Mouse (Mus musculus) frontal cortex, postnatal 14 days (tissue): Measurements from ENCODE around the gene Slc25a45.

ENCODE experiments used
- DNase-seq, 2 experiments: peaks; one replicate each; pipeline ENCODE4 v3.0.0; 2022; ENCODE audit warnings: low spot score in 2 of 2

The Slc25a45 gene

DNA sequence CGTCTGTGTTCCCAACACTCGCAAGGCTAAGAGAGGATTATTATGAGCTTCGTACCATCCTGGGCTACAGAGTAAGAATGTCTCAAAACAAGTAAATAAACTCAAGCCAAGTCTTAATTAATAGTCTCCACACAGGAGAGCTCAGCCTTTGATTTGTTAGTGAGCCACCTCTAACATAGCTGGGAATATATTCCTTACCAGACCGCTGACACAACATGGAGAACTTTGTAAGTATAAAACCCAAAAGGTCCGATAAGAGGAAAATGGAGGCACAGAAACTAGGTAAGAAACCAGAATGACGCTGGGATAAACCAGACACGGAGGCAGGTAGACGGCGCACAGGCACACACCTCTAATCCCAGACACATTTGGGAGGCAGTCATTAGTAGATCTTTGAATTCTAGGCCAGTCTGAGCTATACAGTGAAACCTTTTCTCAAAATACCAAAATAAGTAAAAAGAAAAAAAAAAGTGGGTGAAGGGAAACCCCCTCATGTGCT, 36.7 kb upstream of the Slc25a45 start:
- DNase-seq: no peak

DNA sequence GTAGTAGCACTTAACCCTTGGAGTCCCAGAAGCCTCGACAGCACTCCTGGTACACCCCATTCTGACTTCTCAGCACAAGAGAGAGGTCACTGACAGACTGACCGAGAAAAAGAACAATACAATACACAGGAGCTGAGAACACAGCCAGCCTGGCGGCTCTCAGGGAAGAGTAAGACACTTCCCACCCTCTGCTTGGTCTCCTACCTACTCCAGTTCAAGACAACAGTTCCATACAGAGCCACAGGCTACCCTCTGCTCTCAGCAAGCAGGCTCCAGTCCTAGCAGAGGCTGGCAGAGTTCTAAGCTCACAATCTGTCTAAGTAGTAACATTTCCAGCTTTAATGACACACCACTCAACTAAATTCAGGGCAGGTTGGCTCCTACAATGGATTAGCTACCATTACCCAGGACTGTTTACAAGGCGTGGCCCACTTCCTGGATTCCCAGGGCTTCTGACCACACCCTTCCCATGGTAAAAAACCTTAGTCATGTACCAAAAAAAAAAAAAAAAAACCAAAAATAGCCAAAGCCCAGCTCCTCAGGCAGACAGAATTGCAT, 36.1 kb upstream of the Slc25a45 start:
- no peak for DNase-seq

DNA sequence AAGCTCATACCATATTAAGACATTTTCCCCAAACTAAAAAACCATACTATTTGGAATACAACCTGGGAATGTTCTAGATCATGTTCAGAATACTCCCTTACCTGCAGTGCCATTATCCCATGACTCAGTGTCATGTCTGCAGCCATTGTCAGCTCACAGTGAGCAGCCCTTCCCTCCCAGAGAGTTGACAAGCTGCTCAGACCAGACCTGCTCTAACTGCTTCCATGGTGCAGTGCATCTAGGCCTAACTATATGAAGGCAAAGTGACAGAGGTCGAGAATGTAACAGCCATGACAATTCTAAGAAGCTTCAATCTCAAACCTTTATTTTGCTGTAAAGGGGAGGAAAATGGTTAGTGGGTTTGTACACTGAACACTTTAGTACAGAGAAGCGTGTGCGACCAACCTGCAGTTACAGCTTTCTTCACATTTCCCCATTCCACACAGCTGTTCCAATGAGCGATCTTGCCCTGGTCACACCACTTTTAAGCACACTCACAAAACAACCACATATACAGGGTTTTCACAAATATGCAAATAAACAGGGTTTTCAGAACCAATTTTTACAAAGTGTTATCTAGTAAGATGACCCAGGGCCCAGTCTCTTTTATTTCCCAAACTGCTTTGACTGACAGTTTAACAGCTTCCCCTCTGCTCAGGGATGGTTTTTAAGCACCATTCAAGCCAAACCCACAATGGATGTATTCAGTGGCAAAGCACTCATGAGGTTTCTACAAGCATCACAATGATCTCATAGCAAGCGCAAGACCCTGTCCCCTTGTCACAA, 35.4 kb upstream of the Slc25a45 start:
- no peak for DNase-seq

DNA sequence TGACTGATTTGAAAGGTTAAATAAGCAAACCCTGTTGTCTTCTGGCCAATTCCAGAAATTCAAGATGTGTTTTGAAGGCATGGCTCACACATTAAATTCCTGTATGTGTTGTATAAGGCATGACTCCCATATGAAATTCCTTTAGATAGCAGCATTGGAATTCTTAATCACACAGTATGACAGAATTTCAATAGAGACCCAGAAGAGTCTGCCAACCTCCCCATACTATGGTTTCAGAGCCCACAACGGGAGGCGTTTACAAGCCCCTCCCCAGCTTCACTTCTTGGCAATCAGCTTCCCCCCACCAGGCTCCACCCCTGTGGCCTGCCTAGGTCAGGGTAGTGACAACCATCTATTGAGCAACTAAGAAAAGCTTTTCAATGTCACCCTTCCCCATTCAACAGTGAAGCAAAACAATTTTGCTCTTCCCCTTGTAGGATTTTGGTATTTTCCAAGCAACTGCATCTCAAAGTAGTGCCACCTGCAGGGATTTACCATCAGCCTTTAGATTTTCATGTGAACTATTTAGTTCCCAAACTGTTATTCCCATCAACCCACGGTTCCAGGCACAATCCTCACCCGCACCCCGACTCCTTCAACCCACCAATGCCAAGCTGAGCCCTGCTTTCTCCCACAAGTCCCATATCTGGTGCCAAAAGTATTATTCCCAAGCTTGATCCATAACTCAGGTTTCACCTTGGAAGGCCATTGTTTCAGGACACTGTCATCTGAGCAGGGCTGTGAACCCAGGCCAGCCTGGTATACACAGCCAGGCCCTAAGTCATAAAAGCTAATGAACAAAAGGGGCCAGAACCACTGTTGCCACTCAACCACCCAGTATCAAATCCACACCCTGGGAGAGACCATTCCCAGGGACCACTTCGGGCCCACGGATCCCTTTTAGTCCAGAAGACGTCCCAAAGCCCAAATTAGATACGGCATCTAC, 34.5 kb upstream of the Slc25a45 start:
- DNase-seq: no peak

DNA sequence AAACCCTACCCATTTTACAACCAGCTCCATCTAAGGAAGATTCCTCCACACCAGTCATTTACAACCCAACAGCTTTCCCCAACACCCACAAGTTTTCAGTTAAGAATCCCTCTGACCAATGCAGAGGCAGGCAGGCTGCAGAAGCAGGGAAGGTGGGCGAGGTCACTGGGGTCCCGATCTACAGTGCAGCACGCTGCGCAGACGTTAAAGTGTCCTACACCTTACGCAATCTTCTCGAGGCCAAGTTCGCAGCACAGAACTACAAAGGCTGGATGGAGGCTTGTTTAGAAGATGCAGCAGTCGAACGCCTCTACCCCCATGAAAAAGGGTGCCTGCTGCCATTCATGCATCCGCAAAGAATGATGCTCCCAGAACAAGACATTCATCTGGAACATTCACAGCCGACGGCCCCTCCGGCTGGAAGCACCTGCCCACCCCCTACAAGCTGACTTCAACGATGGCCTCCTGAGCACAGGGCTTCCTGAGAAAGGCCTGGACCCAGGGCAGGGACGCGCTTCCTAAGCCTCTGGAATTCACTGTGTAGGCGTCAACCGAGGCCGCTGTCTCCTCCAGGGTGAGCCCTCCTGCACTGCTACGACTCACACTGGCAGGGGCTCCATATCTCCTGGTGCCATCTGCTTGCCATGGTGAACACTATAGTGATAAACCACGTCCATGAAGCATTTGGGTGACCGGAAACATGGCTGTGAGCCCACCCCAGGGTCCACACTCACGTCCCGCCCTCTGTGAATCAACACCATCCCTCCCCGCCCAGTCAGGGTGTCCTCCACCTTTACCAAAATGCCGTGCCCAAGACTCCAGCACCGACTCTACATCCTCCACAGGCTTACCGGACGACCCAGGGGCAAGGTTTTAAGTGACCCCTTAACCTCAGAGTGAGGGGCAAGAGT, 33.6 kb upstream of the Slc25a45 start:
- DNase-seq: no peak

DNA sequence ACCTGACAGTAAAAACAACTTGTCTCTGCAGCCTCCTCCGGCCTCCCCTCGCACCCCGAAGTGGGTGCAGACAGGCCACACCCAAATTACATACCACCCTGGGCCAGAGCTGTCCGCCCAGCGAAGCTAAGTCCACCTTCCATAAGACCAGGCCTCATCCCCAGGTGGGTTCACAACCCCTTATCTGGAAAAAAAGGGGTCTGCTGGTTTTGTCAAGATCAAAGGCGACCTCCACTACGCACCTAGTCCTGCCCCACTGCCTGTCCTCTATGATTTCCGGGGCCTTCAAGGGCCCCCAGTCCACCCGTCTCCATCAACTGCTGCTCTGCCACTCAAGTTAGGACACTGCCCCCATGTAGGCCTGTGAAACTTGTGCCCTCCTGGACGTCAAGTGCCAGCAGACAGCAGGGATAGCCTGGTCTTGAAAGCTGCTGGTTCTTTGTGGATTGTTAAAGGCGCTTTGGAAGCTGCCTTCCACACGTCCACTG, 32.7 kb upstream of the Slc25a45 start:
- DNase-seq: peak in 1 of 2 experiments; percentile 31

DNA sequence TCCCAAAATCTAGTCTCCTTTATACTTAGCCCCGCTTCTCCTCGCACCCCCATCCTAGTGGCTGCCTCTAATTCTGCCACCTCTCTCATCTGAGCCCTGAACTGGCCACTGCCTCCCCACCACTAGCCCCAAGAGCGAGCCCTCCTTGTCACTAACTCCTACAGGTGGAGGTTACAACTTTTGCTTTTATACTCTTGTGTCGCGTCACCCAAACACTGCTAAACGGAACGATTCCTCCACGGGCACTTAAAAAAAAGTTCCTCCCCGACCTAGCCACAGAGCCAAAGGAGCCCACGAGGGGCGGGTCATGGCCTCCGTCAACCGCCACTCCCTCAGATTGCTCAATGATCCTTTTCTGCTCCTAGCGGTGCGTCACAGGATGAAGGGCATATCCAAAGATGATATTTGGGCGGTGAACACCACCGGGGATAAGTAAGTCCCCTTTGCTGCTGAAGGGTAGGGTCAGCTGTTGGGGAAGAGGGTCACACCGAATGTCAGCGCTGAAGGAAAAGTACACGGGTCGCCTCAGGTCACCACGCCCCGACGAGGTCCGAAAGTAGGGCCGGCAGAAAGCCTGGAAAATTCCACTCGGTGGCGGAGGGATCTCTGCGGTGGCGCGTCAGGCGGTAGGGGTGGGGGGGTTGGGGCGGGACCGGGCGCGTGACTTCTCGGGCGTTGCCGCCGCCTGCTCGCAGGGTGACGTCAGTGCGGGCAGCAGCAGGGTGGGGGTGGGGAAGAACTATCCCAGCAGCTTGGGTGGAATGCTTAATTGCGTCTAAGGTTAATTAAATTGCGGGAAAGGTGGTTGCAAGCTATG, 32.1 kb upstream of the Slc25a45 start:
- DNase-seq: peak; percentile 86

DNA sequence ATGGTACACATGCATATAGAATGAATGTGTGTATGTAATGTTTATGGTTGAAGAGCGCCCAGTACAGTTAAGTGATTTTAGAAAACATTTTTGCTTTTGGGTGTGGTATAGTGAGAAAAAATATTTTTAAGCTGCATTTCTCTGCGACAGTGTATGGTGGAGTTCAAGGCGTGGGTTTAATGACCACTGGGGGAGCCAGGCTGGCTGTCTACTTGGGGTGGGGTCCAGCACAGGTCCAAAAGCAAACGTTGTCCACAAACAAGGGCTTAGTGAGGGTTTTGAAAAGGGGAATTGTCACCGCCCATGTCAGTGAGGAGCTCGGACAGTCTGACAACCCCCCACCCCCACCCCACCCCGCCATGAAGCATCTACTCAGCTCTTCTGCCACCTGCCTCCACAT, 31.5 kb upstream of the Slc25a45 start:
- peak in 1 of 2 experiments; percentile 40 for DNase-seq

DNA sequence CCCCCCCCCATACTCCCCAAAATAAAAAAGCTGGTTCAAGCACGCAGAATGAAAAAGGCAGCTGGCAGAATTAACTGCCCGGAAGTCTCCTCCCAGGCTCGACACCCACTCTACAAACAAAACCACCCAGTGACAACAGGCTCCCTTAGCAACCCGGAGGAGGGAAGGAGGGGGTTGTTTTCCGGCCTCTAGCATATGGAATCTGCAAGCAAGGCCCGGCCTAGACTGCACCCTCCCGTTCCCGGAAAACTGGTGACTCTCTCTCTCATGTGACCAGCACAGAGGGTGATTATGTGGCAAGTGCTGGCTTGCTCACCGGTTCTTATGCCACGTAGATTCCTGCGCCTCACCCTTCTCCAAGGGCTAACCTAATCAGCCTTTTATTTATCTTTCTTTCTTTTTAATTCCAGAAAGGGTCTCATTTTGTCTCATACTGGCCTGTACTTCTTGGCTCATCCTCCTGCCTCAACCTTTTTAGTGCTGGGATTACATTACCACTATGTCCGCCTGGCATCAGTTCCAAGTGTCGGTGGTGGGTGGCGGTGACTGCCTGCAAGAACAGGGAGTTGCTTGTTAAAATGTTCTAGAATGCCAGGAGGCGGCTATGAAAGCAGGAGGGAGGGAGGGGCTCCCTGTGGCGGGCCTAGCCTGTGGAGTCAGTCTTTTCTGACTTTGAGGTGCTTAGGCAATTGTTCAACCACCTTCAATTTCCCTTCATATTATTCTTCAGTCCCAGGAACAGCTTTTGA, 30.9 kb upstream of the Slc25a45 start:
- peak; percentile 79 to 89 for DNase-seq

DNA sequence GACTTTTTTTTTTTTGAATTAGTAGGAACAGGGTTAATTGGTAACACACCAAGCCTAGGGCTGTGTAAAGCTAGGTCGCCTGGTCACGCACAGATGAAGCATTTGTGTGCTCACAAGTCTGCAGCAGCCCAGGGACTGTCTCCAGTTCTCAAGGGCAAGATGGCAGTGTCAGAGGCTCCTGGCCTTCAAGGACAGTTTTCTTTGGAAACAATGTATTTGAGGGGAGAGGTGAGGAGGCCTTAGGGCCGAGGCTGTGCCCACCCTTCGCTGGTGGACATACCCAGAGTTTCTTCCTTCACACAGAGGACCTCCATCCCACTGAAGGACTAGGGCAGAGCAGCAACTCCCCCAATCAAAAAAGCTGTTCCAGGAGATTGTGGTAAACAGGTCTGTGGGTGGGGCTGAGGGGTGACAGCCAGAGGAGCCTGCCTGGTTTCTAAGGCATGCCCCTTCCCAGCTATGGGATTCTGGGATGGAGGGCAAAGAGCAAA, 30.3 kb upstream of the Slc25a45 start:
- DNase-seq: no peak

DNA sequence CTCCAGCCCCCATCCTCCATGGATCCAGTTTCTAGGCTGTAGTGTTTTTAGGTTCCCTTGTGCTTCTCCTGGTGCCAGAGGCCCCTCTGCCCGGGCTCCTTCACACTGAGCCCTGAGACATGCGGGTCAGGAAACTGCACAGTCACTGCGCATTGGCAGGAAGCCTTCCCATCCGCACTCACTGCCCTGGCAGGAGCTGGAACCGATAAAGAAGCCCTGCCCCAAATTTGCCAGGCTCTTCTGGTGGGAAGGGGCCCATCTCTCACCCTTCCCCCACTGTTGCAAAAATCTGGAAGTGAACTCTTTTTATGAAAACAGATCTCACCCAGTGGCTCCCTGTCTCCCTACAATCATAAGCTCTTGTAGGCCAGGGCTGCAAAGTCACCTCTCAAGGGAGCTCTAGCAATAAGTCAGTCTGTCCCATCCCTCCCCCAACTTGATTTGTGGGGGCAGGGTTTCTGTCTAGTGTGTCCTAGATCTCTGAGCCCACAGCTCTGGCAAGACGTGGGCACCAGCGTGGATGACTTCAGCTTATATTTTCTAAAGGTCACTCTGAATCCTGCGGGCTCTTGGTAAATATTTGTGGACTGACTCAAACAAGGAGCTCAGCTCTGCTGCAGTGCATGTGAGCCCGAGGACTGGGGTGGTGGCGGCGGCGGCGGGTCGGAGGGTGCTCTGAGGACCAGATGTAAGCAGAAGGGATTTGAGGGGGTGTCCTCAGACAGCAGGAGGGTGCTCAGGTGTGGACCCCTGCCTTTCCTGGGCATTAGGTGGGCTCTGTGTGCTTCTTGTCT, 29.4 kb upstream of the Slc25a45 start:
- DNase-seq: no peak

DNA sequence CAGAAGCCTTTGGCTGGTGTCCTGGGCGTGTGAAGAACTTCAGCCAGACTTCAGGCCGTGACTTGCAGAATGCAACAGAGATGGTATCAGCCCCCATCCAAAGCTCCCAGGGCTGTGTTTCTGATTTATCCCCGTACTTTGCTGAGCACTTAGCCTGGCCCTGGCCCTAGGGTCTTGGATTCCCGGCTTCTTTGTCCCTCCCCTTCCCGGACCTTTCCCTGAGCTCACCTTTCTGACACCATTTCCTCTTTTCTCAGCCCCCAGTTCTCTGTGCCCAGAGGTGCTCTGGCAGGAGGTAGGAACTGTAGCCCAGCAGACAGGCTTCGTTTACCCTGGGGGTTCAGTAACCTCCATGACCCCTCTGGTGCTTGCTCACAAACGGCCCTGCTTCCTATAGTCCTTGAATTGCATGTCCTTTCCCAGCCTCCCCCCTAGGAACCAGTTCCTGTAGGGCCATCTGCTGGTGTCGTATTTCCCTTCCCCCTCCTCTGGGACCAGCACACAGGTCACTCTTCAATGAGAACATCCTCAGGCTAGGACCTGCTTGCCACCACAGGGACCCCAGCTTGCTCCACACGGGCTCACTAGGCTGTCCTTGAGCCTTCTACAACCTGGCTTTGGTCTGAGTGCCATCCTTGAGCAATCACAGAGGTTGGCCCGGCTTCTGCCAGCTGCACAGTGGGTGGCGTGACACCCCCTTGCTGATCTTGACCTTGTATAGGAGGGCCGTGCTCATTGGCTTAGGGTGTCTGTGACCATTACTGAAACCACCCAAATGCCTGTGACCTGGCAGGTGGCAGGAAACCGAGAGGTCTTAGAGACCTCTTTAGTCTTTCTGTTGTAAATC, 28.6 kb upstream of the Slc25a45 start:
- DNase-seq: no peak

DNA sequence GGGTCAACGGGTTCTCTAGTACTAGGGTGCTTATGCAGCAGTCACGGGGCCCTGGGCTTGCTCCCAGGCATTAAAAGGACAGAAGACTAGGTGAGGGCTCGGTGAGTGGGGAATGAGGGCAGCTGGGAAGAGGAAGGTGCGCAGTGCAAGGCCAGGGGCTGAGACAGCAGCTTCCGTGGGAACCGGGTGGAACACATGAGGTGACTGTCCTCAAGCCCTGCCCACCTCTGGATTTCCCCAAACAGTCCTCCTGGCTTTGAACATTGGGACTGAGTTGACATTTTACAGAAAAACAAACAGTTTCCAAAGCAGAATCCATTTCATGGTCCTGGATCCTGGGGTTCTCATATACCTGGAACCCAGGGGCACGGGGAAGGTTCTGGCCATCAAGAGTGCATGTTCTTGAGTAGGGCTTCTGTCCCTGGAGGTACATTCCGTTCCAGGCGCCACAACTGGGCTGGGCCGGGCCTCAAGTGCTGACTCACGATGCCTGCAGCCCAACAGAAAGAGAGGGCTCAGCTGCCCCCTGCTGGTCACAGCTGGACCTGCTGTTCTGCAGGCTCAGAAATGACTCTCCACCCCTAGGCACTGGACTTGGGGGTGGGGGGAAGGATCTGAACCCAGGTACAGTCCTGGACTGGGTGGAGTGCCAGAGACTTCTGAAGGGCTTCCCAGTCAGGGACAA, 27.6 kb upstream of the Slc25a45 start:
- peak; percentile 84 to 89 for DNase-seq

DNA sequence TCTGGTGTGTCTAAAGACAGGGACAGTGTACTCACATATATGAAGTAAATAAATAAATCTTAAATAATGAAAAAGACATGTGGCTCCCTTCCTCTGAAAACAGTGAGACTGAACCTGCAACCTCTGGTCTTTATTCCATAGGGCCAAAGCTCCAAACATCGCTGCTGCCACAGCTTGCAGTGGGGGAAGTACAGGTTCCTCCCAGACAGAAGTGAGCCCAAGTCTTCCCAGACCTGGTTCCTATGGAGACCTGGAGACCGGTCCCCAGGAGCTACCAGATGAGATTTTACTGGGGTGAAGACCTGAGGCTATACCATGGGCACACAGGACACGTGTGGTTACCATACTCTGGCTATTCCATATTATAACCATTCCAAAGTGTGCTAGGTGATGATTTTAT, 26.7 kb upstream of the Slc25a45 start:
- DNase-seq: no peak

DNA sequence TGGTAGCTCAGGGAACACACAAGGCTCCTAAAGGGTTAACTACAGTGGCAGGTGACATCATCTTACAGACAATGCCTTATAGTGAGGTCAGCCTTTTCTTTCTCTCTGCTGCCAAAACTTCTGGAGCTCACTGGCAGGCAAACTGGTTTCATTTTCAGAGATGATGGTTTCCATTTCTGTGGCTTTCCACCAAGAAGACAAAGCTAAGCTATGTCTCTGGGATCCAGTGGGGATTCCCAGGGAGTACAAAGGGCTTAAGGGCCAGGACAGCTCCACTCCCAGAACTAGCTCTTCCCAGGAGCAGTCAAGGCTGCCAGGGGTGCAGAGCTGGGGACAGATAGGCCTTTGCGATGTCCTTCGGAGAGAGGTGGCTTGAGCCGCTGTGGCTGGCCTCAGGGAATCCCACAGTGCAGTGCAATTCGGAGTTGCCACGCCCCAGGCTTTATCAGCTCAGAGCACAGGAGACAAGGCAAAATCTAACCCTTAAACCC, 26.1 kb upstream of the Slc25a45 start:
- DNase-seq: no peak

DNA sequence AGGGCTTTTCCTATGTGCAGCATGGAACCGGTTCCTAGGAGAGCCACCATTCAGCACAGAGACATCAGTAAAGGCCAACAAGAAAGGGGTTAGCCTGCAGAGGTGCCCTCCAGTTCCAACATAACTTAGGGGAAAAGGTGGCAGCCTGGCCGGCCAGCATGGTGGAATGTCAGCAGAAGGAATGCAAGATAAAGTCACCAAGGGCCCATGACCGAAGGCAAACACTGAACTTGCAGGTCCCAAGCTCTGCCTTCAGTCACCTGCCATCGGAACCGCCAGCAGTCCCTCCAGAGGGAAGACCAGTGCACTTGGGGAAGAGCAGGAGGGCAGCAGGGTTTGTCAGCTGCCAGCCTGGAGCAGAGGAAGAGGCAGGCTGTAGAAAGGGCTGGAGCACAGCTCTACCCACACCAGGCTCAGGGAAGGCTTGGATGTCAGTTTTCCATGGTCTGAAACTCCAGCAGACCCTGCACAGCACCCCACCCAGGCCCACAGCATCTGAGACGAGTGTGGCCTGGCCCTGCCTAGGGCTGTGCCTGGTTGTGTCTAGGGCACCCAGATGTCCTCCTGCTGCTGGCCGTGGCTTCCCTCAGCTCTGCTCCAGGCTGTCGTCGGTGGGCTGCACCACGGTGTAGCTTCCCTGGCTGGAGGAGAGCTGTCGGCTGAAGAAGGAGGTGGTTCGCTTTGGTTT, 25.4 kb upstream of the Slc25a45 start:
- DNase-seq: no peak
